Mouse (Mus musculus) left cerebral cortex, postnatal 4 days (tissue): Measurements from ENCODE around the gene Slc25a45. TPM values are rescaled to one million over a fixed set of nuclear protein-coding genes. Genes with fewer than 3 reads are reported as not detected.

ENCODE experiments used
- DNase-seq: peaks from one replicate; pipeline ENCODE4 v3.0.0-alpha.2; 2022
- intact Hi-C: fragments of 180-260 bp; cut with DNase I; formaldehyde crosslinking; loops from one replicate; pipeline ENCODE4 v1.15.1; 2025
- total RNA-seq, 2 experiments: library from RNA; stranded (reverse); gene quantifications; 2 replicates each; pipeline ENCODE4 v1.2.3; 2021

Gene Slc25a45
- total RNA-seq, 2 experiments from 2014 or later: 1.4 to 2.0 TPM

GRCm38 (mm10) chr19:5887234-5887815 lies 9.7 kb downstream of the Slc25a45 start:
- intact Hi-C loops: no loop called here
- no peak for DNase-seq

GRCm38 (mm10) chr19:5889211-5889610 lies 11.6 kb downstream of the Slc25a45 start:
- DNase-seq: no peak
- intact Hi-C loops: no loop called here

GRCm38 (mm10) chr19:5891521-5892258 lies 14.1 kb downstream of the Slc25a45 start:
- intact Hi-C loops: no loop called here
- no peak for DNase-seq

- intact Hi-C loops: no loop called here
- no peak for DNase-seq
Observed at GRCm38 (mm10) chr19:5892262-5892661, 14.7 kb downstream of the Slc25a45 start.

GRCm38 (mm10) chr19:5892735-5893134 lies 15.1 kb downstream of the Slc25a45 start:
- no peak for DNase-seq
- intact Hi-C loops: no loop called here

- intact Hi-C loops: no loop called here
- no peak for DNase-seq
Observed at GRCm38 (mm10) chr19:5893282-5894001, 15.8 kb downstream of the Slc25a45 start.

GRCm38 (mm10) chr19:5894002-5894678 lies 16.5 kb downstream of the Slc25a45 start, which contains the start of gene Tigd3:
TSS of gene Tigd3 (minus strand) at chr19:5894149.
- intact Hi-C loops: no loop called here
- peak; percentile 98 for DNase-seq

GRCm38 (mm10) chr19:5907275-5907674 lies 29.7 kb downstream of the Slc25a45 start:
- intact Hi-C loops: no loop called here
- DNase-seq: no peak

- DNase-seq: peak; percentile 27
- intact Hi-C loops: no loop called here
Observed at GRCm38 (mm10) chr19:5910221-5910620, 32.6 kb downstream of the Slc25a45 start.

GRCm38 (mm10) chr19:5911430-5912102 lies 34.0 kb downstream of the Slc25a45 start:
- no peak for DNase-seq
- intact Hi-C loops: no loop called here

GRCm38 (mm10) chr19:5912103-5913006 lies 34.7 kb downstream of the Slc25a45 start:
- intact Hi-C loops: no loop called here
- peak; percentile 100 for DNase-seq

- intact Hi-C loops: no loop called here
- DNase-seq: no peak
Observed at GRCm38 (mm10) chr19:5913007-5913719, 35.6 kb downstream of the Slc25a45 start, which contains the start of gene Dpf2. TSS of gene Dpf2 (minus strand) at chr19:5913010.

- intact Hi-C loops: loop anchor here (5.0 kb wide), 1 partner anchor 36 kb away; no protein-coding TSS in a partner anchor
- no peak for DNase-seq
Observed at GRCm38 (mm10) chr19:5921715-5922114, 44.1 kb downstream of the Slc25a45 start.

GRCm38 (mm10) chr19:5922119-5922942 lies 44.7 kb downstream of the Slc25a45 start:
- intact Hi-C loops: loop anchor here (5.0 kb wide), 1 partner anchor 35 kb away; no protein-coding TSS in a partner anchor
- DNase-seq: no peak

GRCm38 (mm10) chr19:5922963-5923362 lies 45.4 kb downstream of the Slc25a45 start:
- intact Hi-C loops: loop anchor here (5.0 kb wide), 1 partner anchor 34 kb away; no protein-coding TSS in a partner anchor
- DNase-seq: no peak

- peak; percentile 98 for DNase-seq
- intact Hi-C loops: loop anchor here (5.0 kb wide), 1 partner anchor 33 kb away; no protein-coding TSS in a partner anchor
Observed at GRCm38 (mm10) chr19:5923990-5924712, 46.5 kb downstream of the Slc25a45 start.

GRCm38 (mm10) chr19:5924713-5925093 lies 47.1 kb downstream of the Slc25a45 start, which contains the start of gene Cdc42ep2:
TSS of gene Cdc42ep2 (minus strand) at chr19:5924816.
- intact Hi-C loops: loop anchor here (5.0 kb wide), 1 partner anchor 33 kb away; no protein-coding TSS in a partner anchor

More at GRCm38 (mm10) chr19:5924713-5925093, 47.1 kb downstream of the Slc25a45 start, which contains the start of gene Cdc42ep2:
- peak; percentile 97 for DNase-seq
